Mouse (Mus musculus): Measurements from ENCODE around the gene Krtap19-3. TPM values are rescaled to one million over a fixed set of nuclear protein-coding genes. Genes with fewer than 3 reads are reported as not detected.

The Krtap19-3 gene
- not detected in 2 replicates for polyA plus RNA-seq (2012; rRNA removed)

GRCm38 (mm10) chr16:88877938-88878337 is at the start of gene Krtap19-3:
TSS of gene Krtap19-3 (minus strand) at chr16:88878038.

GRCm38 (mm10) chr16:88896357-88896756 is 18.5 kb upstream of the Krtap19-3 start, which contains the start of gene Krtap19-5:
TSS of gene Krtap19-5 (minus strand) at chr16:88896457.

GRCm38 (mm10) chr16:88884989-88885388 is 7.2 kb upstream of the Krtap19-3 start, which contains the start of gene Krtap19-4:
TSS of gene Krtap19-4 (minus strand) at chr16:88885089.

GRCm38 (mm10) chr16:88874169-88874568 is 3.7 kb downstream of the Krtap19-3 start, which contains the start of gene Krtap19-2:
TSS of gene Krtap19-2 (minus strand) at chr16:88874269.

GRCm38 (mm10) chr16:88869311-88869710 is 8.5 kb downstream of the Krtap19-3 start, which contains the start of gene Krtap19-1:
TSS of gene Krtap19-1 (minus strand) at chr16:88869411.

Other genes with a start within 250 kb of the Krtap19-3 start
- gene Krtap26-1, start 230.2 kb downstream of the Krtap19-3 start, polyA plus RNA-seq (2012; rRNA removed), result not detected in 2 replicates
- gene Krtap27-1, start 206.4 kb downstream of the Krtap19-3 start, polyA plus RNA-seq (2012; rRNA removed), result not detected in 2 replicates
- gene 2310061N02Rik, start 170.1 kb downstream of the Krtap19-3 start, polyA plus RNA-seq (2012; rRNA removed), result not detected in 2 replicates
- not detected in 2 replicates for gene Krtap13-1, start 149.2 kb downstream of the Krtap19-3 start, polyA plus RNA-seq (2012; rRNA removed)
- gene Krtap13, start 126.4 kb downstream of the Krtap19-3 start, polyA plus RNA-seq (2012; rRNA removed), result not detected in 2 replicates
- not detected in 2 replicates for gene 2310034C09Rik, start 119.2 kb downstream of the Krtap19-3 start, polyA plus RNA-seq (2012; rRNA removed)
- not detected in 2 replicates for gene 2310057N15Rik, start 103.8 kb downstream of the Krtap19-3 start, polyA plus RNA-seq (2012; rRNA removed)
- not detected in 2 replicates for gene Gm5965, start 100.1 kb downstream of the Krtap19-3 start, polyA plus RNA-seq (2012; rRNA removed)
- gene Gm20741, start 65.8 kb downstream of the Krtap19-3 start, polyA plus RNA-seq (2012; rRNA removed), result not detected in 2 replicates
- gene Krtap15, start 57.8 kb downstream of the Krtap19-3 start, polyA plus RNA-seq (2012; rRNA removed), result not detected in 2 replicates
- gene Krtap14, start 51.9 kb downstream of the Krtap19-3 start, polyA plus RNA-seq (2012; rRNA removed), result not detected in 2 replicates
- gene Krtap19-1, start 8.6 kb downstream of the Krtap19-3 start, polyA plus RNA-seq (2012; rRNA removed), result not detected in 2 replicates
- not detected in 2 replicates for gene Krtap19-2, start 3.8 kb downstream of the Krtap19-3 start, polyA plus RNA-seq (2012; rRNA removed)
- not detected in 2 replicates for gene Krtap19-4, start 7.1 kb upstream of the Krtap19-3 start, polyA plus RNA-seq (2012; rRNA removed)
- gene Krtap19-5, start 18.4 kb upstream of the Krtap19-3 start, polyA plus RNA-seq (2012; rRNA removed), result not detected in 2 replicates
- not detected in 2 replicates for gene Krtap19-9b, start 54.2 kb upstream of the Krtap19-3 start, polyA plus RNA-seq (2012; rRNA removed)
- gene Krtap16-3, start 84.8 kb upstream of the Krtap19-3 start, polyA plus RNA-seq (2012; rRNA removed), result not detected in 2 replicates
- gene Krtap22-2, start 132.7 kb upstream of the Krtap19-3 start, polyA plus RNA-seq (2012; rRNA removed), result not detected in 2 replicates
- gene Gm10229, start 137.2 kb upstream of the Krtap19-3 start, polyA plus RNA-seq (2012; rRNA removed), result not detected in 2 replicates
- not detected in 2 replicates for gene Krtap6-1, start 153.7 kb upstream of the Krtap19-3 start, polyA plus RNA-seq (2012; rRNA removed)
- gene Gm10228, start 163.4 kb upstream of the Krtap19-3 start, polyA plus RNA-seq (2012; rRNA removed), result not detected in 2 replicates
- gene Krtap6-5, start 169.8 kb upstream of the Krtap19-3 start, polyA plus RNA-seq (2012; rRNA removed), result not detected in 2 replicates
- not detected in 2 replicates for gene 1110025L11Rik, start 186.0 kb upstream of the Krtap19-3 start, polyA plus RNA-seq (2012; rRNA removed)
- gene Krtap6-3, start 206.0 kb upstream of the Krtap19-3 start, polyA plus RNA-seq (2012; rRNA removed), result not detected in 2 replicates